Mouse (Mus musculus) midbrain, embryonic 12.5 days (tissue): ENCODE results near the gene Plscr4. TPM values are rescaled to one million over a fixed set of nuclear protein-coding genes. Genes with fewer than 3 reads are reported as not detected.

Experiments used
- ATAC-seq: fragments of 200-750 bp; cut with Nextera tagmentation; 2 replicates; pipeline ENCODE4 v1.8.0; 2017; ENCODE audit warnings: low read depth, moderate TSS enrichment, moderate library complexity; ENCODE audit not compliant: low FRiP score
- H3K27ac ChIP-seq: fragments of 300-500 bp; sonication (generic); replicated peaks from 2 replicates; pipeline ENCODE4 v1.5.1; 2016; ENCODE audit warnings: mild to moderate bottlenecking
- H3K27me3 ChIP-seq: fragments of 300-500 bp; sonication (generic); 2 replicates; pipeline ENCODE4 v1.6.1; 2016; ENCODE audit warnings: mild to moderate bottlenecking
- H3K36me3 ChIP-seq: fragments of 300-500 bp; sonication (generic); 2 replicates; pipeline ENCODE4 v1.6.1; 2016
- H3K4me1 ChIP-seq: fragments of 300-500 bp; sonication (generic); 2 replicates; pipeline ENCODE4 v1.6.1; 2016
- H3K4me2 ChIP-seq: fragments of 300-500 bp; sonication (generic); replicated peaks from 2 replicates; pipeline ENCODE4 v1.6.1; 2016; ENCODE audit warnings: mild to moderate bottlenecking, moderate library complexity
- H3K4me3 ChIP-seq: fragments of 300-500 bp; sonication (generic); 2 replicates; pipeline ENCODE4 v1.5.1; 2016; ENCODE audit warnings: mild to moderate bottlenecking
- H3K9ac ChIP-seq: fragments of 300-500 bp; sonication (generic); replicated peaks from 2 replicates; pipeline ENCODE4 v1.6.1; 2016; ENCODE audit warnings: mild to moderate bottlenecking, moderate library complexity
- H3K9me3 ChIP-seq: fragments of 300-500 bp; sonication (generic); 2 replicates; pipeline ENCODE4 v1.6.1; 2016; ENCODE audit warnings: mild to moderate bottlenecking
- WGBS: fragments of 180-500 bp; shearing (Covaris S2); methylation state at CpG from one replicate; pipeline ENCODE4 v1.1.7; 2016; 5-methylcytosine and 5-hydroxymethylcytosine counted together
- polyA plus RNA-seq: library from polyadenylated mRNA; unstranded; fragments of >200 nt; fragmentation: Nextera tagmentation; extraction: Ambion mirVana; gene quantifications from 2 replicates; pipeline ENCODE4 v1.2.1, GENCODE M21; 2016

Plscr4 gene
- polyA plus RNA-seq, 1 experiment from 2014 or later, result 1.3 TPM

DNA sequence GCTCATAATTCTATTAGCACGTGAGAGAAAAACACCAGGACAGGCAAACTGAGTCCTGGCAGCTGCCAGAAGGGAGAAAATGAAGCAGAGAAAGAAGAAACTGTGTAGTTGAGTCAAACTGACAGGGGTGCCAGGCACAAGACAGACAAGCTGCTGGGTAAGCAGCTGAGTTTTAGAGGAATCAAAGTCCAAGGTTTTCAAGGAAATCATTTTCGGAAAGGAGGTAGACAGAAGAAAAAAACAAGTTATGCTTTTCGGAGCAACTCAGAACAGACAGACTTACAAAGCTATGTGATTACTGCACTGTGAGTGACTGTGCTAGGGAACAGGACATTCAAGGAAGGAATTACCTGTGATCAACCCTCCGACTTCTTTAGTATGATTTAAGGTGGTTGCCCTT, 67.3 kb downstream of the Plscr4 start:
- H3K4me2 ChIP-seq, result no peak overlapping the region
- no peak overlapping the region for H3K27ac ChIP-seq
- H3K4me1 ChIP-seq, result no peaks in the 10 kb centered on the region
- H3K9ac ChIP-seq, result no peak overlapping the region
- peaks cover 3% of the 10 kb centered on the region for H3K9me3 ChIP-seq
- H3K36me3 ChIP-seq, result no peaks in the 10 kb centered on the region
- no peak for ATAC-seq
- H3K4me3 ChIP-seq, result no peak overlapping the region
- no peaks in the 10 kb centered on the region for H3K27me3 ChIP-seq
- 89% methylated on average over 4 of the region's 4 CpGs for WGBS

DNA sequence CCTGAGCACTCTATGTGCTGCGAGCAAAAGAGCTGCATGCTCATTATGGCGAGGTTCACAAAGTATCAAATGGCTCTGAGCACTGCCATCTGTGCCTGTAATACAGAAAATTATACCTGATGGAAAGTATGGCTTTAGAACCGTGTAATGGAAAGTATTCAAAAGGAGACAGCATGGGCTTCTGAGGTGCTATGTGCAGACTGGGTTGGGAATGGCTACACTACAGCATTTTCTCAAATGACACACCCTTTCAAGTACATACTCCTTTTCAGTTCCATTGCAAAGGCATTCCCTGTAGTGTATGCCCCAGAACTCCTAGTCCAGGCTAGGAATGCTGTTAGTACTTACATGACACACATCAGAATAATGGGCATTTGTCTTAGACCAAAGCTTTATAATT, 72.9 kb downstream of the Plscr4 start:
- Histone ChIP-seq H3K4me2 (no peak overlapping the region), H3K27ac (no peak overlapping the region), H3K4me1 (no peaks in the 10 kb centered on the region), H3K9ac (no peak overlapping the region), H3K36me3 (no peaks in the 10 kb centered on the region), H3K9me3 (no peaks in the 10 kb centered on the region), H3K4me3 (no peak overlapping the region), H3K27me3 (no peaks in the 10 kb centered on the region)
- 90% methylated on average over 3 of the region's 3 CpGs for WGBS
- no peak for ATAC-seq

DNA sequence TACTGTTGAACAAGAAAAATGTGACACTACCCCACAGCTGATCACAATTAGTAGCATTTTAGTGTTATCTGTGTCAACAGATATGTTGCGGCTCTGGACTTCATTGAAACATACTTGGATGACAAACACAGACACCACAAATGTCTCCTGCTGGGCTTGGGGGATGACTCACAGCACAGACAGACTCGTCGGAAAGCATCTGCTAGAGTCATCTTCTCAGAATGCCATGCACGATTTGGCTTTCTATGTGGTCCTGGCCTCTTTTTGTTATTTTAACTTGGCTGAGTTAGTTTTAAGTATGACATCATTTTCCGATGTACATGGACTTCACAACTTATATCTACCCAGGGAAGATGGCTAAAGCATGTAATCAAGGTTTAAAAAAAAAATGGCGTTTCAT, 80.6 kb downstream of the Plscr4 start:
- H3K4me3 ChIP-seq, result no peak overlapping the region

DNA sequence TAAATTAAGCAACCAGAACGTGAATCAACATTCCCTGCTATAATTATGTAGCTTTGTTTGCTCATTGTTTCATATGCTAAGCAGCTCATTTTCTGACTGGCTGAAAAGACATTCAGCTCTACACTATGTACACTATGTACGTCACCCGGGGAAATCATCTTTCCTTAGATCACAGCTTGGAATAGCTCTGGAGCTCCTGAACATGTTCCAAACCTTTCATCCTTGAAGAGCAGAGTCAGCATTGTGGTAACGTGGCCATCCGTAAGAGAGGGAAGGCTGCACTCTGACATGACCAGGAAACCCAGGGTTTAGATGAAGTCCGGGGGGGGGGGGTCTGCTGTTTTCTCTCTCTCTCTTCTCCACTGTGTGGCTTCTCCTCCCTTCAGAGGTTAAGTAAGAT, 81.0 kb downstream of the Plscr4 start:
- no peak for ATAC-seq
- Histone ChIP-seq H3K4me2 (no peak overlapping the region), H3K4me1 (peaks cover 7% of the 10 kb centered on the region), H3K4me3 (no peak overlapping the region), H3K9ac (no peak overlapping the region), H3K27me3 (no peaks in the 10 kb centered on the region), H3K9me3 (no peaks in the 10 kb centered on the region), H3K36me3 (no peaks in the 10 kb centered on the region), H3K27ac (no peak overlapping the region)
- WGBS, result 66% methylated on average over 6 of the region's 6 CpGs

More for the DNA sequence above, 80.6 kb downstream of the Plscr4 start:
- Histone ChIP-seq H3K36me3 (no peaks in the 10 kb centered on the region), H3K27me3 (no peaks in the 10 kb centered on the region), H3K27ac (no peak overlapping the region), H3K4me1 (peaks cover 3% of the 10 kb centered on the region), H3K9me3 (no peaks in the 10 kb centered on the region), H3K4me2 (no peak overlapping the region), H3K9ac (no peak overlapping the region)
- 82% methylated on average over 6 of the region's 6 CpGs for WGBS
- ATAC-seq, result no peak

Other genes starting within 250 kb of the Plscr4 start
- gene Plscr1, start 207.6 kb upstream of the Plscr4 start, polyA plus RNA-seq, result 17.5 and 18.3 TPM in 2 replicates
- 0.71 and 1.2 TPM in 2 replicates for gene Plscr2, start 181.8 kb upstream of the Plscr4 start, polyA plus RNA-seq
- not detected in 2 replicates for gene 1700057G04Rik, start 148.0 kb upstream of the Plscr4 start, polyA plus RNA-seq
- 21.9 and 23.5 TPM in 2 replicates for gene Plod2, start 84.8 kb downstream of the Plscr4 start, polyA plus RNA-seq